Mouse (Mus musculus) neural tube, embryonic 15.5 days (tissue): ENCODE measurements around the gene Bbs2. TPM values are rescaled to one million over a fixed set of nuclear protein-coding genes. Genes with fewer than 3 reads are reported as not detected.
A peak's percentile ranks its signal among the peaks of the same experiment; 100 is the strongest.
"Not testable (repeated sequence)": the region's sequence is repeated elsewhere in the genome, so short reads cannot be mapped to it uniquely, and the experiment has no call there.

Experiments
- ATAC-seq: fragments of 200-750 bp; cut with Nextera tagmentation; 2 replicates; pipeline ENCODE4 v1.8.0; 2017; ENCODE audit warnings: mild to moderate bottlenecking, moderate TSS enrichment, moderate library complexity; ENCODE audit not compliant: low FRiP score
- H3K27ac ChIP-seq: fragments of 300-500 bp; sonication (generic); replicated peaks from 2 replicates; pipeline ENCODE4 v1.5.1; 2015; ENCODE audit warnings: mild to moderate bottlenecking, inconsistent platforms
- H3K27me3 ChIP-seq: fragments of 300-500 bp; sonication (generic); replicated peaks from 2 replicates; pipeline ENCODE4 v1.6.1; 2015; ENCODE audit warnings: inconsistent platforms
- H3K36me3 ChIP-seq: fragments of 300-500 bp; sonication (generic); 2 replicates; pipeline ENCODE4 v1.6.1; 2015; ENCODE audit warnings: inconsistent platforms
- H3K4me1 ChIP-seq: fragments of 300-500 bp; sonication (generic); 2 replicates; pipeline ENCODE4 v1.6.1; 2015; ENCODE audit warnings: inconsistent platforms
- H3K4me2 ChIP-seq: fragments of 300-500 bp; sonication (generic); 2 replicates; pipeline ENCODE4 v1.6.1; 2015; ENCODE audit warnings: inconsistent platforms, mild to moderate bottlenecking, moderate library complexity
- H3K4me3 ChIP-seq: fragments of 300-500 bp; sonication (generic); replicated peaks from 2 replicates; pipeline ENCODE4 v1.5.1; 2015; ENCODE audit warnings: mild to moderate bottlenecking, inconsistent platforms
- H3K9ac ChIP-seq: fragments of 300-500 bp; sonication (generic); replicated peaks from 2 replicates; pipeline ENCODE4 v1.6.1; 2015; ENCODE audit warnings: mild to moderate bottlenecking, inconsistent platforms
- H3K9me3 ChIP-seq: fragments of 300-500 bp; sonication (generic); replicated peaks from 2 replicates; pipeline ENCODE4 v1.6.1; 2016; ENCODE audit warnings: inconsistent platforms
- WGBS: fragments of 180-500 bp; shearing (Covaris S2); methylation state at CpG from one replicate; pipeline ENCODE4 v1.1.7; 2015; ENCODE audit warnings: mixed read lengths; 5-methylcytosine and 5-hydroxymethylcytosine counted together
- polyA plus RNA-seq: library from polyadenylated mRNA; unstranded; fragments of >200 nt; fragmentation: Nextera tagmentation; extraction: Ambion mirVana; gene quantifications from 2 replicates; pipeline ENCODE4 v1.2.1, GENCODE M21; 2015

Gene Bbs2
- 19.6 and 19.9 TPM in 2 replicates for polyA plus RNA-seq

- Histone ChIP-seq H3K36me3 (no peaks in the 10 kb centered on the region), H3K4me3 (peak within 1 kb of the TSS; percentile 50), H3K4me2 (peak within 1 kb of the TSS; percentile 77), H3K27me3 (no peaks in the 10 kb centered on the region), H3K9ac (peak within 1 kb of the TSS; percentile 52), H3K9me3 (no peaks in the 10 kb centered on the region), H3K4me1 (peaks cover 19% of the 10 kb centered on the region), H3K27ac (peak within 1 kb of the TSS; percentile 91)
- ATAC-seq, result peak; percentile 99
- WGBS, result under 1% methylated on average over 61 of the region's 61 CpGs
Measured at GRCm38 (mm10) chr8:94098081-94098974, at the start of gene Bbs2. TSS of gene Bbs2 (minus strand) at chr8:94098928.

- no peak for ATAC-seq
- no peak overlapping the region for H3K4me2 ChIP-seq
- H3K9ac ChIP-seq, result no peak overlapping the region
- no peaks in the 10 kb centered on the region for H3K9me3 ChIP-seq
- no peak overlapping the region for H3K4me3 ChIP-seq
- H3K36me3 ChIP-seq, result no peaks in the 10 kb centered on the region
- no peak overlapping the region for H3K27ac ChIP-seq
- peaks cover 10% of the 10 kb centered on the region for H3K4me1 ChIP-seq
- 38% methylated on average over 5 of the region's 5 CpGs for WGBS
- no peaks in the 10 kb centered on the region; the same call in 1 of the 2 replicates for H3K27me3 ChIP-seq
Measured at GRCm38 (mm10) chr8:94148236-94148635, 49.5 kb upstream of the Bbs2 start.

GRCm38 (mm10) chr8:94140266-94140795 lies 41.6 kb upstream of the Bbs2 start:
- no peak overlapping the region for H3K9ac ChIP-seq
- no peak for ATAC-seq
- no peaks in the 10 kb centered on the region for H3K9me3 ChIP-seq
- H3K36me3 ChIP-seq, result no peaks in the 10 kb centered on the region
- no peak overlapping the region for H3K4me2 ChIP-seq
- H3K27ac ChIP-seq, result no peak overlapping the region
- H3K27me3 ChIP-seq, result no peaks in the 10 kb centered on the region
- 88% methylated on average over 4 of the region's 4 CpGs for WGBS
- H3K4me1 ChIP-seq, result no peaks in the 10 kb centered on the region
- H3K4me3 ChIP-seq, result no peak overlapping the region

- H3K4me1 ChIP-seq, result no peaks in the 10 kb centered on the region
- no peaks in the 10 kb centered on the region for H3K9me3 ChIP-seq
- no peak for ATAC-seq
- no peak within 1 kb of the TSS for H3K4me2 ChIP-seq
- H3K36me3 ChIP-seq, result no peaks in the 10 kb centered on the region
- H3K27me3 ChIP-seq, result no peaks in the 10 kb centered on the region
- WGBS, result 53% methylated on average over 6 of the region's 6 CpGs
- H3K9ac ChIP-seq, result no peak within 1 kb of the TSS
- no peak within 1 kb of the TSS for H3K27ac ChIP-seq
- H3K4me3 ChIP-seq, result no peak within 1 kb of the TSS
Measured at GRCm38 (mm10) chr8:94136933-94137332, 38.2 kb upstream of the Bbs2 start, which contains the start of gene Mt4. TSS of gene Mt4 (plus strand) at chr8:94137197.

- no peaks in the 10 kb centered on the region for H3K27me3 ChIP-seq
- H3K36me3 ChIP-seq, result no peaks in the 10 kb centered on the region
- no peak for ATAC-seq
- H3K9me3 ChIP-seq, result no peaks in the 10 kb centered on the region
- no peak overlapping the region for H3K4me2 ChIP-seq
- no peaks in the 10 kb centered on the region for H3K4me1 ChIP-seq
- no peak overlapping the region for H3K9ac ChIP-seq
- no peak overlapping the region for H3K27ac ChIP-seq
- H3K4me3 ChIP-seq, result no peak overlapping the region
- WGBS, result 88% methylated on average over 7 of the region's 7 CpGs
Measured at GRCm38 (mm10) chr8:94136192-94136591, 37.5 kb upstream of the Bbs2 start.

GRCm38 (mm10) chr8:94135556-94135955 lies 36.8 kb upstream of the Bbs2 start:
- Histone ChIP-seq H3K4me1 (no peaks in the 10 kb centered on the region), H3K4me3 (no peak overlapping the region), H3K27ac (no peak overlapping the region), H3K9ac (no peak overlapping the region), H3K4me2 (no peak overlapping the region), H3K9me3 (no peaks in the 10 kb centered on the region), H3K36me3 (no peaks in the 10 kb centered on the region), H3K27me3 (no peaks in the 10 kb centered on the region)
- no peak for ATAC-seq
- 97% methylated on average over 6 of the region's 6 CpGs for WGBS

- not testable (repeated sequence) for H3K4me3 ChIP-seq, H3K4me2 ChIP-seq, H3K27ac ChIP-seq, H3K9ac ChIP-seq, H3K9me3 ChIP-seq, H3K36me3 ChIP-seq, H3K27me3 ChIP-seq, ATAC-seq, H3K4me1 ChIP-seq
- WGBS, result 76% methylated on average over 3 of the region's 3 CpGs
Measured at GRCm38 (mm10) chr8:94134601-94135000, 35.9 kb upstream of the Bbs2 start.

- no peak overlapping the region for H3K27ac ChIP-seq
- H3K4me3 ChIP-seq, result no peak overlapping the region
- 57% methylated on average over 5 of the region's 5 CpGs for WGBS
- no peak overlapping the region for H3K9ac ChIP-seq
- H3K4me2 ChIP-seq, result no peak overlapping the region
- no peaks in the 10 kb centered on the region for H3K9me3 ChIP-seq
- H3K27me3 ChIP-seq, result no peaks in the 10 kb centered on the region
- 0 out of 2 replicates have a peak, but pooled peaks cover 4% of the 10 kb centered on the region for H3K4me1 ChIP-seq
- no peaks in the 10 kb centered on the region for H3K36me3 ChIP-seq
- no peak for ATAC-seq
Measured at GRCm38 (mm10) chr8:94132096-94132495, 33.4 kb upstream of the Bbs2 start.

- WGBS, result 90% methylated on average over 4 of the region's 4 CpGs
Measured at GRCm38 (mm10) chr8:94130126-94130525, 31.4 kb upstream of the Bbs2 start.

GRCm38 (mm10) chr8:94129133-94129789 lies 30.5 kb upstream of the Bbs2 start:
- H3K4me2 ChIP-seq, result no peak overlapping the region
- no peaks in the 10 kb centered on the region for H3K27me3 ChIP-seq
- 0 out of 2 replicates have a peak, but pooled peaks cover 4% of the 10 kb centered on the region for H3K4me1 ChIP-seq
- no peak overlapping the region for H3K27ac ChIP-seq
- H3K9ac ChIP-seq, result no peak overlapping the region
- no peaks in the 10 kb centered on the region for H3K36me3 ChIP-seq
- ATAC-seq, result no peak
- H3K4me3 ChIP-seq, result no peak overlapping the region
- no peaks in the 10 kb centered on the region for H3K9me3 ChIP-seq
- 67% methylated on average over 6 of the region's 6 CpGs for WGBS

More at GRCm38 (mm10) chr8:94130126-94130525, 31.4 kb upstream of the Bbs2 start:
- H3K9me3 ChIP-seq, result no peaks in the 10 kb centered on the region
- no peaks in the 10 kb centered on the region for H3K27me3 ChIP-seq
- no peak overlapping the region for H3K4me3 ChIP-seq
- 0 out of 2 replicates have a peak, but pooled peaks cover 4% of the 10 kb centered on the region for H3K4me1 ChIP-seq
- no peaks in the 10 kb centered on the region for H3K36me3 ChIP-seq
- no peak overlapping the region for H3K27ac ChIP-seq
- H3K4me2 ChIP-seq, result no peak overlapping the region
- no peak overlapping the region for H3K9ac ChIP-seq
- no peak for ATAC-seq

GRCm38 (mm10) chr8:94127711-94128110 lies 29.0 kb upstream of the Bbs2 start:
- WGBS, result 46% methylated on average over 6 of the region's 6 CpGs
- no peaks in the 10 kb centered on the region for H3K27me3 ChIP-seq
- no peak for ATAC-seq
- H3K27ac ChIP-seq, result no peak overlapping the region
- no peak overlapping the region for H3K4me3 ChIP-seq
- no peaks in the 10 kb centered on the region for H3K9me3 ChIP-seq
- no peak overlapping the region for H3K4me2 ChIP-seq
- H3K36me3 ChIP-seq, result no peaks in the 10 kb centered on the region
- H3K4me1 ChIP-seq, result peaks cover 7% of the 10 kb centered on the region; the same call in 1 of the 2 replicates
- H3K9ac ChIP-seq, result no peak overlapping the region
